Mouse (Mus musculus) liver, embryonic 13.5 days (tissue): ENCODE measurements around the gene Slc17a9. TPM values are rescaled to one million over a fixed set of nuclear protein-coding genes. Genes with fewer than 3 reads are reported as not detected.
A peak's percentile ranks its signal among the peaks of the same experiment; 100 is the strongest.
"Not testable (repeated sequence)": the region's sequence is repeated elsewhere in the genome, so short reads cannot be mapped to it uniquely, and the experiment has no call there.

Experiments
- ATAC-seq: fragments of 200-750 bp; cut with Nextera tagmentation; 2 replicates; pipeline ENCODE4 v1.8.0; 2017; ENCODE audit warnings: low read depth, mild to moderate bottlenecking, moderate number of reproducible peaks, moderate library complexity
- DNase-seq: peaks from one replicate; pipeline ENCODE4 v3.0.0; 2022
- H3K27ac ChIP-seq: fragments of 300-500 bp; sonication (generic); 2 replicates; pipeline ENCODE4 v1.5.1; 2015; ENCODE audit warnings: moderate library complexity, mild to moderate bottlenecking, inconsistent platforms
- H3K27me3 ChIP-seq: fragments of 300-500 bp; sonication (generic); 2 replicates; pipeline ENCODE4 v1.6.1; 2015; ENCODE audit warnings: mild to moderate bottlenecking, inconsistent platforms
- H3K36me3 ChIP-seq: fragments of 300-500 bp; sonication (generic); 2 replicates; pipeline ENCODE4 v1.6.1; 2015; ENCODE audit warnings: mild to moderate bottlenecking, inconsistent platforms
- H3K4me1 ChIP-seq: fragments of 300-500 bp; sonication (generic); replicated peaks from 2 replicates; pipeline ENCODE4 v1.6.1; 2015; ENCODE audit warnings: inconsistent platforms
- H3K4me2 ChIP-seq: fragments of 300-500 bp; sonication (generic); 2 replicates; pipeline ENCODE4 v1.6.1; 2015; ENCODE audit warnings: inconsistent platforms, mild to moderate bottlenecking, moderate library complexity
- H3K4me3 ChIP-seq: fragments of 300-500 bp; sonication (generic); replicated peaks from 2 replicates; pipeline ENCODE4 v1.5.1; 2015; ENCODE audit warnings: mild to moderate bottlenecking, inconsistent platforms
- H3K9ac ChIP-seq: fragments of 300-500 bp; sonication (generic); 2 replicates; pipeline ENCODE4 v1.6.1; 2015; ENCODE audit warnings: mild to moderate bottlenecking, inconsistent platforms
- H3K9me3 ChIP-seq: fragments of 300-500 bp; sonication (generic); replicated peaks from 2 replicates; pipeline ENCODE4 v1.6.1; 2016; ENCODE audit warnings: inconsistent platforms
- WGBS: fragments of 180-500 bp; shearing (Covaris S2); methylation state at CpG from one replicate; pipeline ENCODE4 v1.1.7; 2015; ENCODE audit not compliant: insufficient replicate concordance; 5-methylcytosine and 5-hydroxymethylcytosine counted together
- polyA plus RNA-seq: library from polyadenylated mRNA; unstranded; fragments of >200 nt; fragmentation: Nextera tagmentation; extraction: Ambion mirVana; gene quantifications from 2 replicates; pipeline ENCODE4 v1.2.1, GENCODE M21; 2015

Slc17a9 gene
- polyA plus RNA-seq, 1 experiment from 2014 or later = 4.8 TPM

- Histone ChIP-seq H3K4me2 (peak overlapping the region; percentile 86), H3K9me3 (no peaks in the 10 kb centered on the region), H3K9ac (peak overlapping the region; percentile 100), H3K36me3 (peaks cover 44% of the 10 kb centered on the region), H3K4me1 (peaks cover 54% of the 10 kb centered on the region), H3K27ac (peak overlapping the region; percentile 99), H3K27me3 (no peaks in the 10 kb centered on the region), H3K4me3 (peak overlapping the region; percentile 99)
- DNase-seq = no peak
- no peak for ATAC-seq
- 41% methylated on average over 4 of the region's 4 CpGs for WGBS
Measured at GRCm38 (mm10) chr2:180711527-180711926, 13.5 kb upstream of the Slc17a9 start.

- 25% methylated on average over 5 of the region's 5 CpGs for WGBS
- peaks cover 44% of the 10 kb centered on the region for H3K36me3 ChIP-seq
- peak; percentile 79 for ATAC-seq
- peak overlapping the region; percentile 99 for H3K4me3 ChIP-seq
- DNase-seq = peak; percentile 75
- H3K4me1 ChIP-seq = peaks cover 48% of the 10 kb centered on the region
- H3K27ac ChIP-seq = peak overlapping the region; percentile 99
- H3K9me3 ChIP-seq = no peaks in the 10 kb centered on the region
- H3K9ac ChIP-seq = peak overlapping the region; percentile 100
- H3K4me2 ChIP-seq = peak overlapping the region; percentile 86
- H3K27me3 ChIP-seq = no peaks in the 10 kb centered on the region
Measured at GRCm38 (mm10) chr2:180712037-180712689, 12.9 kb upstream of the Slc17a9 start.

DNA sequence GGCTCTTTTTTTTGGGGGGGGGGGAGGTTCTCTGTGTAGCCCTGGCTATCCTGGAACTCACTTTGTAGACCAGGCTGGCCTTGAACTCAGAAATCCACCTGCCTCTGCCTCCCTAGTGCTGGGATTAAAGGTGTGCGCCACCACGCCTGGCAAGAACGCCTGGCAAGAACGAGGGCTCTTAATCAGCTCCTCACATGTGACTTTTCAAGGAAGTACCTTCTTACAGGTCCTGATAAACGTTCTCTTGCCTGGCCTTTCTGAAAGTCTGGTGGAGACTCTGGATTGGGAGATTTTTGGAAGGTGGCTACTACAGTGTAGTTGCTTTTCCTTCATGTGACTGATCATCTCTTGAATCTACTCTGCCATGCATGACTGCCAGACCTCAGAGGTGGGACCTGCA, 2.3 kb upstream of the Slc17a9 start:
- WGBS = 56% methylated on average over 5 of the region's 5 CpGs
- peaks cover 66% of the 10 kb centered on the region for H3K36me3 ChIP-seq
- not testable (repeated sequence) for ATAC-seq, H3K27me3 ChIP-seq, DNase-seq, H3K4me3 ChIP-seq, H3K4me2 ChIP-seq, H3K9me3 ChIP-seq, H3K9ac ChIP-seq
- H3K4me1 ChIP-seq = peaks cover 51% of the 10 kb centered on the region
- H3K27ac ChIP-seq = 0 out of 2 replicates have a peak overlapping the region, but pooled peaks have one; percentile 23

DNA sequence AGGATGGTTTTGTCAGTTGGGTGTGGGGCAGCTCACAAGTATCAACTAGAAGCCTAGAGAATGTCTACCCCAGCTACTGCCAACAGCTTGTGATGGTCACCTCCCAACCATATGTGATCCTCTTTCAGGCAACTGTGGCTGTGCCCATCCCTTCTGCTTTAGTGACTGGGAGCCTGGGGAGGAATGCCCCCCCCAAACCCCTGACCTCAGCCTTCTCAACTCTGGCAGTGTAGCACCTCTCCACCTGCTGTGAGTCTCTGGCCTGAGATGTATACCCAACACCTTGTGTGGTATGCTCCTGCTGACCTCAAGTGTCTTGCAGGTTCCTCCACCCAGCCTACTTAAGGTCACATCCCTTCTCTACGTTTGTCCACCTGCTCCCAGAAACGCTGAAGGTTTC, 1.2 kb upstream of the Slc17a9 start:
- H3K27ac ChIP-seq = no peak overlapping the region
- ATAC-seq = no peak
- H3K36me3 ChIP-seq = peaks cover 55% of the 10 kb centered on the region
- no peaks in the 10 kb centered on the region for H3K27me3 ChIP-seq
- no peak overlapping the region for H3K4me3 ChIP-seq
- WGBS = 61% methylated on average over 2 of the region's 2 CpGs
- H3K9ac ChIP-seq = no peak overlapping the region
- no peaks in the 10 kb centered on the region for H3K9me3 ChIP-seq
- DNase-seq = no peak
- no peak overlapping the region for H3K4me2 ChIP-seq
- peaks cover 62% of the 10 kb centered on the region for H3K4me1 ChIP-seq

GRCm38 (mm10) chr2:180725414-180725778, 333 bp downstream of the Slc17a9 start:
- Histone ChIP-seq H3K9ac (peak overlapping the region; percentile 62), H3K4me1 (peaks cover 63% of the 10 kb centered on the region), H3K27me3 (no peaks in the 10 kb centered on the region), H3K36me3 (peaks cover 39% of the 10 kb centered on the region), H3K27ac (peak overlapping the region; percentile 49), H3K4me3 (peak overlapping the region; percentile 53), H3K4me2 (peak overlapping the region; percentile 65), H3K9me3 (no peaks in the 10 kb centered on the region)
- ATAC-seq = peak; percentile 19
- 2% methylated on average over 6 of the region's 6 CpGs for WGBS
- no peak for DNase-seq

DNA sequence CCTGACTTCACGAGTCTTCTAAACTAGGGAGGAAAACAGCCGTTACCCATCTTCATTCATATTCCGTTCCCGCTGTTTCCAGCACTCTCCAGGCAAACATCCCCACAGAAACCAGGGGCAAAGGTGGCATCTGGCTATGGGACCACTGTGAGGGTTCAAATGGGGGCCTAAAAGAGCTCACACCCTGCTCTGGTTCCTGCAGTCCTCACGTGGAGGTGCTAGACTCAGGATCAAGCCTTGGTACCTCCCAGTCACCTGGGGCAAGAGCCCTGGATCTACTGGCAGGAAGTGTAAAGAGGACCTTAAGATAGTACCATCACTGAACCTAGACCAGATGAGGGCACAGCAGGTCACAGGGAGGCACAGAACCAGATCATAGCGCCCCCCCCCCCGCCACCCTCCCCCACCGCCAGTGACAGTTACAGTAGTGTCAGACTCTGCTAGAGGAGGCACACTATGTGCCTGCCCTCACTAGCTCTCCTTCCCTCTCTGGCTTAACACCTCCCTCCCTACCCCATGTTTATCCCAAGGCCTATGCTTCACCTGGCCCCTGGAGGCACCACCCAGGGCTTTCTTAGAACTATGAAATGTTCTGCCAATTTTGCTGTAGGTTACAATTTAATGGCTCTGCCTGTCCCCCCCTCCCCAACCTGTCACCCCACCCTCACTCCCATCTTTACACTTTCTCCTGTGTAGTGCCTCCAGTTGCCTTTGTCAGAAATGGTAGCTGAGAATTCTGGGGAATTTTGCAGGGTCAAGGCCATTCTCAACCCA, 980 bp downstream of the Slc17a9 start:
- Histone ChIP-seq H3K9me3 (no peaks in the 10 kb centered on the region), H3K9ac (peak overlapping the region; percentile 62), H3K27ac (peak overlapping the region; percentile 49), H3K4me1 (peaks cover 63% of the 10 kb centered on the region), H3K4me2 (peak overlapping the region; percentile 65), H3K27me3 (no peaks in the 10 kb centered on the region), H3K36me3 (peaks cover 33% of the 10 kb centered on the region), H3K4me3 (peak overlapping the region; percentile 53)
- 20% methylated on average over 8 of the region's 8 CpGs for WGBS
- no peak for ATAC-seq
- no peak for DNase-seq

- no peaks in the 10 kb centered on the region for H3K27me3 ChIP-seq
- H3K9me3 ChIP-seq = no peaks in the 10 kb centered on the region
- H3K4me1 ChIP-seq = peaks cover 70% of the 10 kb centered on the region
- WGBS = 28% methylated on average over 6 of the region's 6 CpGs
- peak overlapping the region; percentile 65 for H3K4me2 ChIP-seq
- H3K9ac ChIP-seq = no peak overlapping the region
- no peak for DNase-seq
- H3K36me3 ChIP-seq = peaks cover 25% of the 10 kb centered on the region
- H3K4me3 ChIP-seq = no peak overlapping the region
- H3K27ac ChIP-seq = peak overlapping the region; percentile 39
- ATAC-seq = no peak
Measured at GRCm38 (mm10) chr2:180726658-180727442, 1.8 kb downstream of the Slc17a9 start.

DNA sequence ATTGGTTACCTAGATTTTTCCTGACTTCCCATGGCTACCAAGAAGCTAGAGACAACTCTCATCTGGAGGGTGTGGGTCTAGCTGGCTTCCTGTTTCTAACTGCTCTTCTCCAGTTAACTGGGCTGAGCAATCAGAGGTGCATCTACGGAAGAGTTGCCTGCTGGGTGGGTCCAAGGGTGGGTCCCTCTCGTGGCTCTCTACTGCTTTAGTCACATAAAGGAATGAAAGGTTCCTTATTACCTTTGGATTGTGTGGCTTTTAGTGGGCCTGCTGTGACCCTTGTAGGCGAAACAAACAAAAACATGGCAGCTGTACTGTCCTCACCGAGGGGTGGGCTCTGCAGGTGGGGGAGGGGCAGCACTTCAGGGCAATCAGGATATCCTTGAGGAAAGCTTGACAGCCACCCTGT, 2.6 kb downstream of the Slc17a9 start:
- H3K9me3 ChIP-seq = no peaks in the 10 kb centered on the region
- DNase-seq (no peak), ATAC-seq (no peak)
- WGBS = 39% methylated on average over 4 of the region's 4 CpGs
- no peak overlapping the region for H3K9ac ChIP-seq
- H3K36me3 ChIP-seq = peaks cover 17% of the 10 kb centered on the region
- no peak overlapping the region for H3K4me3 ChIP-seq
- peak overlapping the region; percentile 39 for H3K27ac ChIP-seq
- H3K4me2 ChIP-seq = no peak overlapping the region
- H3K4me1 ChIP-seq = peaks cover 76% of the 10 kb centered on the region
- H3K27me3 ChIP-seq = no peaks in the 10 kb centered on the region

- no peak for ATAC-seq
- no peak overlapping the region for H3K4me2 ChIP-seq
- H3K27me3 ChIP-seq = no peaks in the 10 kb centered on the region
- DNase-seq = no peak
- H3K27ac ChIP-seq = no peak overlapping the region
- no peaks in the 10 kb centered on the region for H3K9me3 ChIP-seq
- H3K4me3 ChIP-seq = no peak overlapping the region
- no peaks in the 10 kb centered on the region for H3K36me3 ChIP-seq
- 74% methylated on average over 3 of the region's 3 CpGs for WGBS
- H3K4me1 ChIP-seq = peaks cover 43% of the 10 kb centered on the region
- H3K9ac ChIP-seq = no peak overlapping the region
Measured at GRCm38 (mm10) chr2:180731036-180731435, 6.0 kb downstream of the Slc17a9 start.

DNA sequence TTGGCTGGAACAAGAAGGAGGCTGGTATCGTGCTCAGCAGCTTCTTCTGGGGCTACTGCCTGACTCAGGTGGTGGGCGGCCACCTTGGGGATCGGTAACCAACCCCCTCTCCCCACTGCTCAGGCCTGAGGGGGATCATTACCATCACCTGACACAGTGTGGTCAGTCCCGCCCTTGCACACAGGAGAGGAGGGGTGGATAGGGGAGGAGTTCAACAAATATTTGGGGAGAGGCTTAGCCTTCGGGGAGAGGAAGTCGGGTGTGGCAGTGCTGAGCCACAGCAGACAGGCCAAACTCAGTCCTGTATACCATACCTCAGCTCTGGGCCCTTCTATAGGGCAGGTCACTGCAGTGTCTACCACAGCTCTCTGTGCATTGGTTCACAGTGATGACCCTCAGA, 6.9 kb downstream of the Slc17a9 start:
- WGBS = 39% methylated on average over 6 of the region's 6 CpGs
- Histone ChIP-seq H3K9me3 (no peaks in the 10 kb centered on the region), H3K4me2 (no peak overlapping the region), H3K27ac (no peak overlapping the region), H3K9ac (no peak overlapping the region), H3K36me3 (no peaks in the 10 kb centered on the region), H3K27me3 (no peaks in the 10 kb centered on the region), H3K4me1 (peaks cover 33% of the 10 kb centered on the region), H3K4me3 (no peak overlapping the region)
- no peak for DNase-seq
- peak; percentile 54 for ATAC-seq

DNA sequence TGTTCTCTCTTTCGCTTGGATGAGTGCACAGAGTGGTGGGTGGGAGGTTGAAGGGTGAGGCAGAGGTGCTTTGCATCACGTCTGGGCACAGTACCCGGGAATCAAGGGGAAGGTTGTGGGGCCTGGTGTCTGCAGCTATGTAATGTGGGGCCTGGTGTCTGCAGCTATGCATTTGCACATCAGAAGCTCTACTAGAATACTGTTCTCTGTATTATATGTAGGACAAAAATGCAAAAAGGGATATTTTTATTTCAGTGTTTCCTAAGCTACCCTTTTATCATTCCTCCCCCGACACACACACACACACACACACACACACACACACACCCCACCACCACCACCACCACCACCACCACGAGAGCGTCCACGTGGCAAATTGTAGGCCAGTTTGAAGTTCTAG, 10.2 kb downstream of the Slc17a9 start:
- H3K9ac ChIP-seq = no peak overlapping the region
- DNase-seq (no peak), ATAC-seq (no peak)
- H3K4me3 ChIP-seq = no peak overlapping the region
- no peaks in the 10 kb centered on the region for H3K27me3 ChIP-seq
- no peaks in the 10 kb centered on the region for H3K9me3 ChIP-seq
- WGBS = 59% methylated on average over 7 of the region's 7 CpGs
- no peak overlapping the region for H3K27ac ChIP-seq
- H3K4me1 ChIP-seq = peaks cover 13% of the 10 kb centered on the region
- no peaks in the 10 kb centered on the region for H3K36me3 ChIP-seq
- no peak overlapping the region for H3K4me2 ChIP-seq
